Mouse (Mus musculus) central nervous system, embryonic 14 days (tissue): ENCODE results near the gene 4930558K02Rik. TPM values are rescaled to one million over a fixed set of nuclear protein-coding genes. Genes with fewer than 3 reads are reported as not detected.

Source experiments
- polyA plus RNA-seq: library from polyadenylated mRNA; depleted of rRNA; stranded (reverse); fragments of >200 nt; gene quantifications from 2 replicates; pipeline ENCODE4 v1.2.3, GENCODE M21; 2012; rRNA removed

Gene 4930558K02Rik
- not detected in 2 replicates for polyA plus RNA-seq

DNA sequence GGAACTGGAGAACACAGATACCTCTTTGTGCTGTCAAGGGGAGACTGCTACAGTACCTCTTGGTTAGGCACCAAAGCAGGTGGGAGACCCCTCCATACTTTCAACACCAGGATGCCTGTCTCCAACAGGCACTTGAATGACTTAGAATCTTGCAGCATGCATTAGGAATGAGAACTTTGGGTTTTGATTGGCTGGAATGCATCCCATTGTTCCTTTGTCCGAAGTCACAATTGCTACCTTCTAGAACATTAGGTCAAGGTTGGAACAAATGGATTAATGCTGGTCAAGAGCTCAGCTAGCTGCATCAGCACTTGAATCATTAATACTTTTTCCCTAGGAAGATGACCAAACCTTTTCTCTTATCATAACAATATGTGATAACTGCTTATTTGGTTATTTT is at the start of gene 4930558K02Rik:
Gene 4930558K02Rik, minus strand, starts transcription at position 101 of the 400 bp plus-strand sequence.

DNA sequence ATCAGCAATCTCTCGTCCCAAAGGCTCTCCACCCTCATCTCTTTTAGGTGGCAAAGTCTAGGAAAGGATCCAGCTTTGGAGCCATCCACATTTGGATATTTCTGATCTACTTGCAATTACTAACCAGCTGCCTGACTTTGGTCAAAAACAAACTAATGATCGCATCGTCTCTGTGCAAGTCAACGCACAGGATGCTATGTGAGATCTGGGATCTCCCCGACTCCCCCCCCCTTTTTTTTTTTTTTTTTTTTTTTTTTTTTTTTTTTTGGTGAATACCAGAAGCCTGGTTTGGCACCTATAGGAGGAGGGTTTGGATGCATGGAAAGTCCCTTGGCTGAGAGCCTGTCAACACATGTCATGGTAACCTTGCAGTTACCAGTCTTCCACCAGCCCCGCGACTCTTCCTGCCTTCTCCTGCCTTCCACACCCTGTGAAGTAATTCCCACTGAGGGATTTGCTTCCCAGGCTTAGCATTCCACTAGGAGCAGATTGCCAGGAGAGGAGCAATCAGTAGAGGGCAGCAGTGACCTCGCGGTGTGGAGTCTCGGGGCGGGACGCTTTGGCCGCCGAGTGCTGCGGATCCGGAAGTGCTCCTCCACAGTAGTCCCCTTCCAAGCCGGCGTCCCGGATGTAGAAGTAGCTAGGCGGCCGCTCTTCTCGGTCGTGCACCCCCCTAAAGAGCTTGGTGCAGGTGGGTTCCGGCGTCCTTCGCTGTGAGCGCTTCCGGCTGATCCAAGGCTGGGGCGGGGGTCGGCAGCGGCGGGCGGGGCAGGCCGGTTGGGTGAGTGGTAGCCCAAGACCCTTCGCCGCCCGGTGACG is 10.6 kb downstream of the 4930558K02Rik start, which contains the start of gene Pigc:
Gene Pigc, plus strand, starts transcription at position 598 of the 819 bp plus-strand sequence.

Other genes starting within 250 kb of the 4930558K02Rik start
- 0.43 and 0.59 TPM in 2 replicates for gene Fasl, start 191.1 kb downstream of the 4930558K02Rik start, polyA plus RNA-seq
- 28.1 and 29.5 TPM in 2 replicates for gene Suco, start 103.0 kb downstream of the 4930558K02Rik start, polyA plus RNA-seq
- 24.2 and 26.5 TPM in 2 replicates for gene Pigc, start 10.4 kb downstream of the 4930558K02Rik start, polyA plus RNA-seq